Mouse (Mus musculus) heart, adult 8-10 months (tissue): ENCODE data around the gene Mvb12b. TPM values are rescaled to one million over a fixed set of nuclear protein-coding genes. Genes with fewer than 3 reads are reported as not detected.
A peak's percentile ranks its signal among the peaks of the same experiment; 100 is the strongest.

Experiments used
- DNase-seq: peaks from one replicate; pipeline ENCODE4 v3.0.0; 2022; ENCODE audit warnings: low spot score
- total RNA-seq, 4 experiments: library from RNA; stranded (reverse); gene quantifications; 2 replicates each; pipeline ENCODE4 v1.2.4; 2022

Mvb12b gene
- total RNA-seq, 4 experiments from 2014 or later: 20.2 to 24.5 (median 21.0) TPM

GRCm38 (mm10) chr2:33785596-33785995, 102.2 kb downstream of the Mvb12b start:
- no peak for DNase-seq

GRCm38 (mm10) chr2:33784721-33785120, 103.0 kb downstream of the Mvb12b start:
- DNase-seq: no peak

- DNase-seq: peak; percentile 15
These were observed 104.3 kb downstream of the Mvb12b start for GRCm38 (mm10) chr2:33783419-33783818.

- no peak for DNase-seq
These were observed 105.9 kb downstream of the Mvb12b start for GRCm38 (mm10) chr2:33781655-33782400.

- DNase-seq: no peak
These were observed 109.3 kb downstream of the Mvb12b start for GRCm38 (mm10) chr2:33778466-33778865.

GRCm38 (mm10) chr2:33777051-33777450, 110.7 kb downstream of the Mvb12b start:
- no peak for DNase-seq

GRCm38 (mm10) chr2:33774884-33775283, 112.9 kb downstream of the Mvb12b start:
- DNase-seq: no peak

- DNase-seq: no peak
These were observed 113.6 kb downstream of the Mvb12b start for GRCm38 (mm10) chr2:33774106-33774505.

- DNase-seq: peak; percentile 14
These were observed 115.3 kb downstream of the Mvb12b start for GRCm38 (mm10) chr2:33772439-33772838.

GRCm38 (mm10) chr2:33771388-33771787, 116.4 kb downstream of the Mvb12b start:
- DNase-seq: no peak

- no peak for DNase-seq
These were observed 117.1 kb downstream of the Mvb12b start for GRCm38 (mm10) chr2:33770526-33771130.

GRCm38 (mm10) chr2:33764476-33764875, 123.3 kb downstream of the Mvb12b start:
- DNase-seq: no peak

GRCm38 (mm10) chr2:33762210-33762609, 125.5 kb downstream of the Mvb12b start:
- no peak for DNase-seq

GRCm38 (mm10) chr2:33760571-33760991, 127.2 kb downstream of the Mvb12b start:
- no peak for DNase-seq

- DNase-seq: no peak
These were observed 128.3 kb downstream of the Mvb12b start for GRCm38 (mm10) chr2:33759447-33759846.

- peak; percentile 7 for DNase-seq
These were observed 132.1 kb downstream of the Mvb12b start for GRCm38 (mm10) chr2:33755633-33756020.

GRCm38 (mm10) chr2:33754980-33755632, 132.6 kb downstream of the Mvb12b start:
- DNase-seq: peak; percentile 21

- DNase-seq: no peak
These were observed 133.5 kb downstream of the Mvb12b start for GRCm38 (mm10) chr2:33754317-33754633.

GRCm38 (mm10) chr2:33753630-33754316, 134.0 kb downstream of the Mvb12b start:
- DNase-seq: peak; percentile 72

GRCm38 (mm10) chr2:33750611-33751010, 137.1 kb downstream of the Mvb12b start:
- DNase-seq: no peak

GRCm38 (mm10) chr2:33746471-33746870, 141.3 kb downstream of the Mvb12b start:
- DNase-seq: peak; percentile 86

GRCm38 (mm10) chr2:33745724-33746123, 142.0 kb downstream of the Mvb12b start:
- no peak for DNase-seq
